Mouse (Mus musculus) forebrain, embryonic 11.5 days (tissue): ENCODE results near the gene Ttc7. TPM values are rescaled to one million over a fixed set of nuclear protein-coding genes. Genes with fewer than 3 reads are reported as not detected.

Source experiments
- ATAC-seq: fragments of 200-750 bp; cut with Nextera tagmentation; replicated peaks from 2 replicates; pipeline ENCODE4 v1.8.0; 2017; ENCODE audit warnings: moderate TSS enrichment; ENCODE audit not compliant: low FRiP score
- DNase-seq: peaks from one replicate; pipeline ENCODE4 v3.0.0-alpha.2; 2017; ENCODE audit warnings: low spot score
- H3K27ac ChIP-seq: fragments of 300-500 bp; sonication (generic); 2 replicates; pipeline ENCODE4 v1.5.1; 2014; ENCODE audit warnings: low read depth, low read length
- H3K27me3 ChIP-seq: fragments of 300-500 bp; sonication (generic); 2 replicates; pipeline ENCODE4 v1.6.1; 2014; ENCODE audit warnings: mild to moderate bottlenecking, low read length, mixed read lengths; ENCODE audit not compliant: control insufficient read depth, insufficient read depth
- H3K36me3 ChIP-seq: fragments of 300-500 bp; sonication (generic); 2 replicates; pipeline ENCODE4 v1.6.1; 2014; ENCODE audit warnings: mild to moderate bottlenecking, low read length, moderate library complexity, mixed read lengths; ENCODE audit not compliant: control insufficient read depth, insufficient read depth
- H3K4me1 ChIP-seq: fragments of 300-500 bp; sonication (generic); replicated peaks from 2 replicates; pipeline ENCODE4 v1.6.1; 2014; ENCODE audit warnings: low read length, mixed read lengths; ENCODE audit not compliant: control insufficient read depth, insufficient read depth
- H3K4me2 ChIP-seq: fragments of 300-500 bp; sonication (generic); 2 replicates; pipeline ENCODE4 v1.6.1; 2014; ENCODE audit warnings: low read depth, mild to moderate bottlenecking, low read length, moderate library complexity, mixed read lengths; ENCODE audit not compliant: severe bottlenecking
- H3K4me3 ChIP-seq: fragments of 300-500 bp; sonication (generic); 2 replicates; pipeline ENCODE4 v1.5.1; 2014; ENCODE audit warnings: low read depth, low read length
- H3K9ac ChIP-seq: fragments of 300-500 bp; sonication (generic); 2 replicates; pipeline ENCODE4 v1.6.1; 2014; ENCODE audit warnings: low read length
- H3K9me3 ChIP-seq: fragments of 300-500 bp; sonication (generic); 2 replicates; pipeline ENCODE4 v1.6.1; 2016; ENCODE audit warnings: low read length, mixed read lengths; ENCODE audit not compliant: control insufficient read depth
- WGBS: fragments of 180-500 bp; shearing (Covaris S2); extraction: QIAGEN DNeasy Blood & Tissue Kit; methylation state at CpG from one replicate; pipeline ENCODE4 v1.1.7; 2014; 5-methylcytosine and 5-hydroxymethylcytosine counted together
- polyA plus RNA-seq: library from polyadenylated mRNA; unstranded; fragments of >200 nt; fragmentation: Nextera tagmentation; extraction: Ambion mirVana; gene quantifications from 2 replicates; pipeline ENCODE4 v1.2.1, GENCODE M21; 2014

Gene Ttc7
- polyA plus RNA-seq, 1 experiment from 2014 or later, result 4.2 TPM

DNA sequence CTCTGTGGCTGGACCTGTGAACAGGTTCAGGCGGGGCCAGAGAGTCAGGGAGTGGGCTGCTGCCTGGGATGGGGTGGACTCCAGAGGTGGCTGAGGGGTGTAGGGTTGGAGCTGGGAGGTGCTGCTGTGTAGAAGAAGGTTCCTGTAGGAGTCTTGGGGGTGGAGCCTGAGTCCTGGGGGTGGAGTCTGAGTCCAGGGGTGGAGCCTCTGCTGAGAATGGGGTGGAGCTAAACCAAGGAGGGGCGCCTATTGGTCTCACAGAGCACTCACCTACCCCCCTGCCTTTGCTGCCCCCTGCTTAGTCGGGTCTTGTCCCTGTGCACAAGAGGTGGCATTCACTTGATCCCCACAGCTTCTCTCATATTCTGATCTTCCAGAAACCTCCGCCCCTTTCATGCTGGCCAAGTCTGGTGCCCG is 31.9 kb downstream of the Ttc7 start:
- ATAC-seq, result peak; percentile 45
- no peak for DNase-seq
- Histone ChIP-seq H3K4me1 (no peaks in the 10 kb centered on the region; the same call in 1 of the 2 replicates), H3K27me3 (no peaks in the 10 kb centered on the region), H3K4me2 (no peak overlapping the region), H3K9me3 (no peaks in the 10 kb centered on the region), H3K27ac (no peak overlapping the region), H3K4me3 (no peak overlapping the region), H3K9ac (no peak overlapping the region), H3K36me3 (no peaks in the 10 kb centered on the region)
- WGBS, result 63% methylated on average over 5 of the region's 5 CpGs

DNA sequence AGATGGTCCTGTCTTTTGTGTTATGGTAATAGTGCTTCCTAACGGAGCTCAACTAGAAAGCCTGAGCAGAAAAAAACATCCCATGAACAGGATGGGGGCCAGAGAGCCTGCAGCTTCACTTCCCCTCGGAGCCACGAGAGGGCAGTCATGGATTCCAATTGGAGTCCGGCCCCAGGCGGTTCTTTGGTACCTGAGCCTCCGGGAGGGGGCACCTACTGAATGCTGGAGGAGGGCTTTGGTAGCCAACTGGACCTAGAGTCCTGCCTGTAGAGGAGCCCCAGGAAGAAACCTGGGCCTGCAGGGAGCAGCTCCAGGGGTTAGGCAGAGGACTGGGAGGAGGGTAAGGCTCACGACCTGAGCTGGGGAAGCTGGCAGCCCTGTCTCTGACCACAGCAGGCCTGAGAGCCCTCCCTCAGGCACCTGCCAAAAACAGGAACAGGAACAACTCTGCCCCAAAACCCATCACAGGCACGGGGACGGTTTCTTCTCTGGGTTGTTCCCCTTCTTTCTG is 32.4 kb downstream of the Ttc7 start:
- no peak overlapping the region for H3K27ac ChIP-seq
- no peak overlapping the region for H3K9ac ChIP-seq
- ATAC-seq (peak; percentile 52), DNase-seq (peak; percentile 93)
- no peaks in the 10 kb centered on the region; the same call in 1 of the 2 replicates for H3K4me1 ChIP-seq
- WGBS, result 10% methylated on average over 9 of the region's 9 CpGs
- no peak overlapping the region for H3K4me3 ChIP-seq
- H3K27me3 ChIP-seq, result no peaks in the 10 kb centered on the region
- no peaks in the 10 kb centered on the region for H3K36me3 ChIP-seq
- H3K9me3 ChIP-seq, result no peaks in the 10 kb centered on the region
- H3K4me2 ChIP-seq, result no peak overlapping the region

DNA sequence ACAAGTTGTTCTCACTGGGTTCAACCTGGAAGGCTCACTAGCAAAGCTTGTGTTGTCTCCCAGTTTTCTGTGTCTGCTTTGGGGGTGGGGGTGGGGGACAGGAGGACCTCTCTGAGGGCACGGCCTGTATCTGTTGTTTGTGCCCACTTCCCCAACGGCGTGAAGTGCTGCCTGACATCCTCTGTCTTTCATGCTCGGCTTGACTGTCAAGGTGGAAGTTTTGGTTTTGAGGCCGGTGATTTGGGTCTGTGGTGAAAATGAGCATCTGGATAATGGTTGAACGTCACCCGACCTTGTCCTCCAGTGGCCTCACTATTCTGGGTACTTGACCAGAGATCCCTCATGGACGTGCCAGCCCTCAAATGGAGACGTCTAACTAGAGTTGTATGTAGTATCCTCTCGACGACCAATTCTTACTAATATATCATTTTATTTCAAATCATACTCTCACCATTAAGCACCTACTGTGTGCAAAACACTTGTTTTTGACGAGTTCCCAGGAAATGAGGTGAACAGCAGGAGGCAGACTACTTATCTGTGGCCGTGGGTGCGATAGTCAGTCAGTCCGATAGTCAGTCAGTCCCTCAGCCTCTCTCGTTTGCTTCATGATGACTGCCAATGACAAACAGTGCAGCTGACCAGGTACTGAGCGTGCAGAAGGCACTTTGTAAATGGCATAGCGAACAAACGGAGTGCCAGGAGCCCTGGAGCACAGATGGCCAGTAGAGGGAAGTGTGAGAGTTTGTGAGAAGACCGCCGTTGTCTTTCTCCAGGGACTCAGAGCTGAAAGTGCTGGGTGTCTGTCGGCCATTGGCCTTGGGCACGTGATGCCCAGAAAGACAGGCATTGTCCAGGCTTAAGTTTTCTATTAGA is 33.4 kb downstream of the Ttc7 start:
- Histone ChIP-seq H3K36me3 (no peaks in the 10 kb centered on the region), H3K4me1 (no peaks in the 10 kb centered on the region; the same call in 1 of the 2 replicates), H3K9me3 (no peaks in the 10 kb centered on the region), H3K27me3 (no peaks in the 10 kb centered on the region), H3K27ac (no peak overlapping the region), H3K4me3 (no peak overlapping the region), H3K9ac (no peak overlapping the region), H3K4me2 (no peak overlapping the region)
- no peak for DNase-seq
- 82% methylated on average over 23 of the region's 23 CpGs for WGBS
- ATAC-seq, result no peak

DNA sequence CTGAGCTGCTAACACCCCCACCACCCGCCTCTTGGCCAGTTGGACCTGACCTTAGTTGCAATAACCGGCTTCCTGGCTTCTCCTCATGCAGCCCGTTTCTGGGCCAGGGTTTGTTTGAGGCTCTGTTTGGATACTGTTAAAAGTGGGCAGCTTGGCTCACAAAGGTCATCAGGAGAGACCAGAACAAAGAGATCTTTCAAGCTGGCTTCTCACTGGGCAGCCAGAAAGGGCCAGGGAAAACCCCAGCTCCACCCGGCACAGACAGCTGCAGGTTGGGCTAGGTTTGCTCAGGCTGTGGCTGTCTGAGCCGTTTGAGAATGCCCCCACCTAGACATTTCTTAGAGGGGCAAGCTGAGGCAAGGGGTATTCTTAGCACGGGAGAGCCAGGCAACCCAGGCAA is 34.6 kb downstream of the Ttc7 start:
- H3K4me3 ChIP-seq, result no peak overlapping the region
- no peak for DNase-seq
- H3K27me3 ChIP-seq, result no peaks in the 10 kb centered on the region
- H3K4me2 ChIP-seq, result no peak overlapping the region
- no peaks in the 10 kb centered on the region; the same call in 1 of the 2 replicates for H3K4me1 ChIP-seq
- 24% methylated on average over 6 of the region's 6 CpGs for WGBS
- no peak overlapping the region; the same call in 1 of the 2 replicates for H3K9ac ChIP-seq
- no peaks in the 10 kb centered on the region for H3K36me3 ChIP-seq
- no peak overlapping the region for H3K27ac ChIP-seq
- H3K9me3 ChIP-seq, result peaks cover 3% of the 10 kb centered on the region; the same call in 1 of the 2 replicates
- no peak for ATAC-seq

DNA sequence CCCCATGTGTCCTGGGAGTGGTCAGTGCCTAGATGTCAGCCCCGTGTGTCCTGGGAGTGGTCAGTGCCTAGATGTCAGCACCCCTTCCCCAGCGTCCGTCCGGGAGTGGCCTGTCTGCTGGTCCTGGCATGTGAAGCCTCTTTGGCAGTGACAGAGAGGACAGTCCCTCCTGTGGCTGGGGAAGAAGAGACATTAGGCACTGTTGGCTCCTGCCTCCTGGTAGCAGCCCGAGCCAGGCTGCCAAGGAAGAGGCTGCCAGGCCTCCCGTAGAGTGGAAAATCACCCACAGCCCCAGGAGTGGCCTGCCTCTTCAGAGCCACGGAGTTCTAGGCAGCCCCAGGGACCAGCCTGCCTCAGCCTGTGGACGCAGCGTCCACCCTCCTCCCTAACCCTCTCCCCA is 35.3 kb downstream of the Ttc7 start:
- Histone ChIP-seq H3K9ac (no peak overlapping the region), H3K4me3 (no peak overlapping the region), H3K4me1 (no peaks in the 10 kb centered on the region; the same call in 1 of the 2 replicates), H3K27ac (no peak overlapping the region), H3K4me2 (no peak overlapping the region), H3K36me3 (no peaks in the 10 kb centered on the region), H3K27me3 (no peaks in the 10 kb centered on the region), H3K9me3 (peaks cover 3% of the 10 kb centered on the region; the same call in 1 of the 2 replicates)
- ATAC-seq (no peak), DNase-seq (no peak)
- 80% methylated on average over 9 of the region's 9 CpGs for WGBS

DNA sequence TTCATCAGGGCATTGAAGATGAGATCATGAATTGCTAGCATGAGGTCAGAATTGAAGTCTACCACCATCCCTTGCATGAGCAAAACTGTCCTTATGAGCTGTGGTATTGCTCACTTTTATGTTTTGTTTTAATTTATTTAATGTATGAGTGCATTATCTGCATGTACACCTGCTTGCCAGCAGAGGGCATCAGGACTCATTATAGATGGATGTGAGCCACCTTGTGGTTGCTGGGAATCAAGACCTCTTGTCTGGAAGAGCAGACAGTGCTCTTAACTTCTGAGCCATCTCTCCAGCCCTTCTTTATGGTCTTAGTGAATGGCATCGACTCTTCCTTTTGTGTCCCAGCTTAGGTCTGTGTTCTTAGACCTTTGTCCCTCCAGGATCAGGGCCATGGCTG is 39.0 kb downstream of the Ttc7 start:
- no peak overlapping the region for H3K4me2 ChIP-seq
- ATAC-seq, result no peak
- H3K4me3 ChIP-seq, result no peak overlapping the region
- H3K9me3 ChIP-seq, result peaks cover 3% of the 10 kb centered on the region; the same call in 1 of the 2 replicates
- WGBS, result 100% methylated on average over 1 of the region's 1 CpGs
- no peak overlapping the region for H3K27ac ChIP-seq
- H3K36me3 ChIP-seq, result no peaks in the 10 kb centered on the region
- H3K4me1 ChIP-seq, result peaks cover 6% of the 10 kb centered on the region
- no peaks in the 10 kb centered on the region for H3K27me3 ChIP-seq
- no peak overlapping the region for H3K9ac ChIP-seq
- DNase-seq, result no peak

DNA sequence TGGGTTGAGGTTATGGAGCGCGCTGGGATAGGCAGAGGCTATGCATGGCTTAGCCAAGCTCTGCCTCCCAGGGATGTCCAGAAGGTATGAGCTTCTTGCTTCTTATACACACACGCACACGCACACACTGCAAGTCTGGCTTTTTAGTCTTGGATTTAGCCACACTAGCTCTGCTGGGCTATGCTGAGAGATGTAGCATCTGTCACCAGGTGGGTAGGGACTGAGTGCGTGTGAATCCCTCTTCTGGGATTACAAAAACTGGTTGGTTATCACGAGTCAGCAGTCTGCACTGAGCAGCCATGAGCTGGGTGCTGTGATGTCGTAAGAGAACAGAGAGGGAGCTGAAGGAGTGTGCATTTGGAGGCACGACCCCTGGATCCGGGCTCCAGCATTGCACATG is 40.5 kb downstream of the Ttc7 start:
- 89% methylated on average over 9 of the region's 9 CpGs for WGBS
- DNase-seq, result no peak
- Histone ChIP-seq H3K9me3 (peaks cover 3% of the 10 kb centered on the region; the same call in 1 of the 2 replicates), H3K4me2 (no peak overlapping the region), H3K9ac (no peak overlapping the region), H3K27me3 (no peaks in the 10 kb centered on the region), H3K4me3 (no peak overlapping the region), H3K27ac (no peak overlapping the region), H3K4me1 (peaks cover 12% of the 10 kb centered on the region), H3K36me3 (no peaks in the 10 kb centered on the region)
- no peak for ATAC-seq

DNA sequence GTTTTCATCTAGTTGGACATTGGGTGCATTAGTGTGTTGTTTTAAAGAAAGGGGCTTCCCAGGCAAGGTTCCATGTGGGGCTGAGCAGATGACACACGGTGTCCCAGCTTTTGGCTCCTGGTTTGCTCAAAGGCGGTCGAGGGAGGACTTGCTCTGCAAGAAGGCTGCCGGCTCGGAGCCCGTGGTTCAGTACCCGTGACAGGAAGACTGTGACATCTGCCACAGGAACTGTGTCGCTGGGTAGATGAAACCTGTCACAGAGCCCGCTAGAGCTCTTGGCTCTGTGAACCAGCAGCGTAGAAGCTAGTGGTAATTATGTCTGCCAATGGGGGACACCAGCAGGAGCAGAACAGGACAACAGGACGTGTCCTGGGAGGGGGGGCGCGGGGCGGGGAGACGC is 42.8 kb downstream of the Ttc7 start:
- WGBS, result 84% methylated on average over 15 of the region's 15 CpGs
- Histone ChIP-seq H3K9ac (no peak overlapping the region), H3K4me1 (peaks cover 17% of the 10 kb centered on the region), H3K27ac (no peak overlapping the region), H3K27me3 (no peaks in the 10 kb centered on the region), H3K4me3 (no peak overlapping the region), H3K9me3 (peaks cover 3% of the 10 kb centered on the region; the same call in 1 of the 2 replicates), H3K36me3 (no peaks in the 10 kb centered on the region), H3K4me2 (no peak overlapping the region)
- no peak for DNase-seq
- ATAC-seq, result no peak
